Mouse (Mus musculus): ENCODE measurements around the gene Fam13a. TPM values are rescaled to one million over a fixed set of nuclear protein-coding genes. Genes with fewer than 3 reads are reported as not detected.

The Fam13a gene
- polyA plus RNA-seq, 1 experiment from 2014 or later = 8.0 TPM

- H3K4me1 ChIP-seq (replicated peaks; ENCODE audit: control insufficient read depth, insufficient read depth) = no peaks in the 10 kb centered on the region
- H3K27ac ChIP-seq (replicated peaks) = no peak overlapping the region
- no peaks in the 10 kb centered on the region for H3K36me3 ChIP-seq (ENCODE audit: control insufficient read depth, insufficient read depth, low read length)
- no peak overlapping the region for H3K4me2 ChIP-seq (replicated peaks; ENCODE audit: low read depth)
- no peak for TF ChIP-seq CTCF (IDR thresholded peaks at IDR 0.05; ENCODE audit: low read depth)
- no peak for TF ChIP-seq EP300 (optimal IDR thresholded peaks at IDR 0.05)
- no peaks in the 10 kb centered on the region for H3K27me3 ChIP-seq (ENCODE audit: control insufficient read depth, insufficient read depth, low read length)
- DNase-seq (ENCODE audit: low spot score) = no peak
- WGBS = 44% methylated on average over 2 of the region's 2 CpGs
- peak; percentile 89 for ATAC-seq (ENCODE audit: low FRiP score, low TSS enrichment)
- H3K9me3 ChIP-seq (ENCODE audit: control insufficient read depth, low read length) = no peaks in the 10 kb centered on the region
- no peak overlapping the region for H3K9ac ChIP-seq (ENCODE audit: low read length)
- no peak overlapping the region for H3K4me3 ChIP-seq (ENCODE audit: low read depth, low read length)
Measured at GRCm38 (mm10) chr6:59014760-59015159, 9.6 kb downstream of the Fam13a start.

DNA sequence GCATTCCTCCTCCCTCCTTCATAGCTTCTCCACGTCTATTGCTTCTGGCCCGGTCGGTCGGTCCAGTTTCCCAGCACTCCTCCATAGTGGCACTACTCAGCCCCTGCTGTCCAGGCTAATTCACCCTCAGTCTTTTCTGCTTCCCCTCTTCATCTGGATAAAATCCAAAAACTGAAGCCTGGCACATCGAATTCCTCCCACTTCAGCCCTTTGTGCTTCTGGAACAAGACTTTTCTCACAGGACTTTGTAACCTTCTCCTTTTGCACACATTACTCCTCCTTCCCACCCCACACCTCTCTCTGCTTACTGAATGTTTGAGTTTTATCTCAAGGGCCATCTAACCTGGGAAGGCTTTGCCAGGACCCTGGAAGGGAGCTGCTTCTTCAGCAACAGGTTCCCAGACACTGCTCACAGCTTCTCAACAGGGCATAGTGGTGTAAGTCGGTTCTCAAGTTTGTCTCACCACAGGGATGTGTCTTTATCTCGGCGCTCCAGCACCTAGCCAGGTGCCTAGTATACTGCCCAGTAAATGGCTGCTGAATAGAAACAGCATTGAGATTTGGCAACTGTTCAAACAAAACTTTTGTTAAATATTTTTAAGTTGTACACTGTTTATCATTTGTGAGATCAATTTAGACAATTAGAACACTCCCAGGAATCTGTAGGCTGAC lies 10.1 kb downstream of the Fam13a start:
- no peak overlapping the region for H3K4me3 ChIP-seq (ENCODE audit: low read depth, low read length)
- peak overlapping the region; percentile 65 for H3K27ac ChIP-seq (replicated peaks)
- H3K4me2 ChIP-seq (replicated peaks; ENCODE audit: low read depth) = 0 out of 2 replicates have a peak overlapping the region, but pooled peaks have one; percentile 3
- H3K36me3 ChIP-seq (ENCODE audit: control insufficient read depth, insufficient read depth, low read length) = no peaks in the 10 kb centered on the region
- TF ChIP-seq CTCF (IDR thresholded peaks at IDR 0.05; ENCODE audit: low read depth) (no peak), EP300 (optimal IDR thresholded peaks at IDR 0.05) (no peak)
- H3K9me3 ChIP-seq (ENCODE audit: control insufficient read depth, low read length) = no peaks in the 10 kb centered on the region
- no peaks in the 10 kb centered on the region for H3K27me3 ChIP-seq (ENCODE audit: control insufficient read depth, insufficient read depth, low read length)
- WGBS = 56% methylated on average over 8 of the region's 8 CpGs
- DNase-seq (ENCODE audit: low spot score) (peak; percentile 31), ATAC-seq (ENCODE audit: low FRiP score, low TSS enrichment) (peak; percentile 75)
- H3K4me1 ChIP-seq (replicated peaks; ENCODE audit: control insufficient read depth, insufficient read depth) = no peaks in the 10 kb centered on the region
- no peak overlapping the region for H3K9ac ChIP-seq (ENCODE audit: low read length)

- Histone ChIP-seq H3K4me3 (ENCODE audit: low read depth, low read length) (no peak overlapping the region), H3K4me2 (replicated peaks; ENCODE audit: low read depth) (no peak overlapping the region), H3K9ac (ENCODE audit: low read length) (no peak overlapping the region), H3K27ac (replicated peaks) (no peak overlapping the region), H3K36me3 (ENCODE audit: control insufficient read depth, insufficient read depth, low read length) (no peaks in the 10 kb centered on the region), H3K9me3 (ENCODE audit: control insufficient read depth, low read length) (no peaks in the 10 kb centered on the region), H3K4me1 (replicated peaks; ENCODE audit: control insufficient read depth, insufficient read depth) (no peaks in the 10 kb centered on the region), H3K27me3 (ENCODE audit: control insufficient read depth, insufficient read depth, low read length) (no peaks in the 10 kb centered on the region)
- no peak for ATAC-seq (ENCODE audit: low FRiP score, low TSS enrichment)
- 81% methylated on average over 3 of the region's 3 CpGs for WGBS
- no peak for DNase-seq (ENCODE audit: low spot score)
- TF ChIP-seq EP300 (optimal IDR thresholded peaks at IDR 0.05) (no peak), CTCF (IDR thresholded peaks at IDR 0.05; ENCODE audit: low read depth) (no peak)
Measured at GRCm38 (mm10) chr6:59010792-59011191, 13.6 kb downstream of the Fam13a start.

DNA sequence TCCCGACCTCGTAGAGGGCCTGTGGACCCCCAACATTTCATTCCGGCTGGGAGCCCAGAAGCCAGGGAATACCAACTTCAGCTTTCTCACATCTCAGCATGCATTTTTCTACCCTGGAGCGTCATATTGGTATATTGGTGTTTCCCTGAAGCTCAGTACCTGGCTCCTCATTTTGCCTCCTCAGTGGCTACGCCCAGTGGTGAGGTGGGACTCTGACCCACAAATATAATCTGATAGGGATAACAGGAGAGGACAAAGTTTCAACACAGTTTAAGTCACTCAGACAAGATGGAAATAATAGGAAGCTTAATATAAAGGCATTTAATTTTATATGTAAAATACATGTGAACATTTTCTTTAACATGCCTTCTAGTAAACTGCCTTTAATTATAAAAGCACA lies 19.7 kb downstream of the Fam13a start:
- 93% methylated on average over 5 of the region's 5 CpGs for WGBS
- Histone ChIP-seq H3K4me3 (ENCODE audit: low read depth, low read length) (no peak overlapping the region), H3K9ac (ENCODE audit: low read length) (no peak overlapping the region), H3K9me3 (ENCODE audit: control insufficient read depth, low read length) (no peaks in the 10 kb centered on the region), H3K4me2 (replicated peaks; ENCODE audit: low read depth) (no peak overlapping the region), H3K4me1 (replicated peaks; ENCODE audit: control insufficient read depth, insufficient read depth) (no peaks in the 10 kb centered on the region), H3K27me3 (ENCODE audit: control insufficient read depth, insufficient read depth, low read length) (no peaks in the 10 kb centered on the region), H3K27ac (replicated peaks) (no peak overlapping the region), H3K36me3 (ENCODE audit: control insufficient read depth, insufficient read depth, low read length) (no peaks in the 10 kb centered on the region)
- ATAC-seq (ENCODE audit: low FRiP score, low TSS enrichment) = no peak
- no peak for TF ChIP-seq EP300 (optimal IDR thresholded peaks at IDR 0.05)
- DNase-seq (ENCODE audit: low spot score) = no peak

DNA sequence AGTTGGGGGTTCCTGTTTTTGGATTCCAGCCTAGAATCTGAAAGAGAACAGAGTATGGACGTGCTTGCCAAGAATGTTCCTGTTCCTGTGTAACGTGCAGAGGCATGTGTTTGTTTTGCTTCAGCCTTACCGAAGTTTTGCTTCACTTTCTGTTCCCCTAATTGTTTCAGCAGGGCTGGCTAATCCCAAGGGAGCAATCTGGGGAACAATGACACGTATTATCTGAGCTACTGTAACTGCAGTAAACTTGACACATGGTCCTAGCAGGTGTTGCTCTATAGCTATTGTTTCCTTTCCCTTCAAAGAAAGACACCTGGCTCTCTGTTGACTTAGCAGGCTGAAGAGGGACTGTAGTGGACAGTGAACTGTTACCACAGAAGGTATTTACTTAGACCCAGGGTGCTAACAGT lies 25.3 kb downstream of the Fam13a start:
- Histone ChIP-seq H3K27me3 (ENCODE audit: control insufficient read depth, insufficient read depth, low read length) (no peaks in the 10 kb centered on the region), H3K4me3 (ENCODE audit: low read depth, low read length) (no peak overlapping the region), H3K9ac (ENCODE audit: low read length) (no peak overlapping the region), H3K27ac (replicated peaks) (peak overlapping the region; percentile 63; the same call in 1 of the 2 replicates), H3K9me3 (ENCODE audit: control insufficient read depth, low read length) (no peaks in the 10 kb centered on the region), H3K4me2 (replicated peaks; ENCODE audit: low read depth) (no peak overlapping the region; the same call in 1 of the 2 replicates), H3K36me3 (ENCODE audit: control insufficient read depth, insufficient read depth, low read length) (no peaks in the 10 kb centered on the region), H3K4me1 (replicated peaks; ENCODE audit: control insufficient read depth, insufficient read depth) (peaks cover 3% of the 10 kb centered on the region; the same call in 1 of the 2 replicates)
- peak; percentile 74 for ATAC-seq (ENCODE audit: low FRiP score, low TSS enrichment)
- no peak for DNase-seq (ENCODE audit: low spot score)
- TF ChIP-seq CTCF (IDR thresholded peaks at IDR 0.05; ENCODE audit: low read depth) (no peak), EP300 (optimal IDR thresholded peaks at IDR 0.05) (no peak)
- 3% methylated on average over 4 of the region's 4 CpGs for WGBS

- H3K36me3 ChIP-seq (ENCODE audit: control insufficient read depth, insufficient read depth, low read length) = no peaks in the 10 kb centered on the region
- WGBS = 46% methylated on average over 4 of the region's 4 CpGs
- peaks cover 3% of the 10 kb centered on the region; the same call in 1 of the 2 replicates for H3K4me1 ChIP-seq (replicated peaks; ENCODE audit: control insufficient read depth, insufficient read depth)
- no peaks in the 10 kb centered on the region for H3K9me3 ChIP-seq (ENCODE audit: control insufficient read depth, low read length)
- peak overlapping the region; percentile 63; the same call in 1 of the 2 replicates for H3K27ac ChIP-seq (replicated peaks)
- DNase-seq (ENCODE audit: low spot score) (no peak), ATAC-seq (ENCODE audit: low FRiP score, low TSS enrichment) (no peak)
- no peak overlapping the region for H3K4me3 ChIP-seq (ENCODE audit: low read depth, low read length)
- no peak for TF ChIP-seq CTCF (IDR thresholded peaks at IDR 0.05; ENCODE audit: low read depth)
- TF ChIP-seq EP300 (optimal IDR thresholded peaks at IDR 0.05) = no peak
- H3K27me3 ChIP-seq (ENCODE audit: control insufficient read depth, insufficient read depth, low read length) = no peaks in the 10 kb centered on the region
- H3K4me2 ChIP-seq (replicated peaks; ENCODE audit: low read depth) = no peak overlapping the region; the same call in 1 of the 2 replicates
- H3K9ac ChIP-seq (ENCODE audit: low read length) = no peak overlapping the region
Measured at GRCm38 (mm10) chr6:58998528-58998927, 25.8 kb downstream of the Fam13a start.

Measured in stomach, postnatal 0 days (tissue).